Mouse (Mus musculus) megakaryocyte, adult 5-6 weeks (primary cell): ENCODE results near the gene Sh3rf3. TPM values are rescaled to one million over a fixed set of nuclear protein-coding genes. Genes with fewer than 3 reads are reported as not detected.

ENCODE experiments used
- ATAC-seq: 2 replicates; pipeline ENCODE4 v1.8.0; 2016; ENCODE audit warnings: mild to moderate bottlenecking, inconsistent platforms; ENCODE audit not compliant: poor library complexity, severe bottlenecking
- total RNA-seq, 2 experiments: library from RNA; stranded (forward) in 1 of 2; stranded (reverse) in 1 of 2; fragments of 153-499, 151-499 nt in 1 of 2; fragments of 221-1000, 200-1000 nt in 1 of 2; gene quantifications; 2 replicates each; pipeline versions ENCODE4 v1.2.3 to v1.2.4; 2015 to 2017

The Sh3rf3 gene
- total RNA-seq, 2 experiments from 2014 or later, result not detected

GRCm38 (mm10) chr10:58848536-58848935, 35.4 kb downstream of the Sh3rf3 start:
- no peak for ATAC-seq

GRCm38 (mm10) chr10:58854548-58855198, 41.5 kb downstream of the Sh3rf3 start:
- ATAC-seq, result no peak

DNA sequence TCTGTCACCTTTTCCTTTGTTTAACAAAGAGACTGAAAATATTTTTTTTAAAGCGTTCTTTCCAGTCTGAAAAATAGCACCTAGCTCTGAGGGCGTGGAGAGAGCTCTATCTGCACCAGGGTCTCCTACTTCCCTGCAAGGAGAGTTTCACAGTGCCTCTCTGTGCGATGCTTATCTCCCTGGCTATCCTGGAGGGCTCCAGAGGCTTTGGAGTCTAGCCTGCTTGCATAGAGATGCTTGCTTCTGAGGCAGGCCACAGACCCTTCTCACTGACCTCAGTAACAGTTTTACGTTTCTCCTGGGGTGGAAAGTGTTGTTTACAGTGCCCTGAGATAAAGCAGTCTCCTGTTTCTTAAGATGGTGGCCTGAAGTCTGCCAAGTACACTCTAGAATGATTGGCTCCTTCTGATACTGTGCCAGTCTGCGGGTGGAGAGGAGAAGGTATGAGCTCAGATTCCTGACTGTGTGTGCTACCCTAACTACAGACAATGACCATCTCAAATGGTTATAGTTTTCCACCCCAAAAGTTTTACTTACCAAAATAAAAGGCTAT, 42.1 kb downstream of the Sh3rf3 start:
- ATAC-seq, result no peak

DNA sequence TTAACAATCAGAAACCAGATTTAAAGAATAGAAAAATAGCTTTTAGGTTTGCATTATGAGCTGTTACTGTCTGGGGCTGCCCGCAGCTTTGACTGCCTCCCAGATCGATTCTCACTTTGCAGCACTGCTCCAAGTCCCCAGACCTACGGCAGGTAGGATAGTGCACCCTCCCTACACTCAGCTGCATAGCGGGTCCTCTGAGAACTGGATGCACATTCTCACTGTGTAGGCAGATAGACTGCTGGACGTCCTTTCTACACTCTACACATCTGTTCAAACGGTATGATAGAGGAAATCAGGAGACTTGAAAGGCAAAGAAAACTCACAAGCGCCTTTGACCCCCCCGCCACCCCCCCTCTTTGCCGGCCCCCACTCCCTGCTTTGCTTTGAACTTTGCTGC, 42.7 kb downstream of the Sh3rf3 start:
- no peak for ATAC-seq

GRCm38 (mm10) chr10:58856742-58857141, 43.6 kb downstream of the Sh3rf3 start:
- ATAC-seq, result no peak

DNA sequence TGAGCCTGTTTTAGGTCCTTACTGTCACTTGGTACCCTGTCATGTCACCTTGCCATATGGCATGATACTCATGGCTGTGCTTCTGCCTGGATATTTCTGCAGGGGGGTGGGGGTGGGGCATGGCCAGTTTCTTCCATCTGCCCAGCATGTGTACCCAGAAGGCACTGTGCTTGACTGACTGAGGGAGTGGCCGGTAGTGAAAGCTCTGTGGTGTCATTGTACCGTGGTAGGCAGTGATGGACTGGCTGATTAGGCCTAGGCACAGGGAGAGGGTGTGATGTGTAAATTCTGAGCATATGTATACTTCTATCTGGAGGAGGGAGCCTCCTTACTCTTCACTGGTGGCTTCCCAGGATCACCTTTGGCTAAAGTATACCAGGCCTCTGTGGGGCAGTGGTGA, 51.6 kb downstream of the Sh3rf3 start:
- ATAC-seq, result no peak

- no peak for ATAC-seq
Measured at GRCm38 (mm10) chr10:58867536-58867935, 54.4 kb downstream of the Sh3rf3 start.

DNA sequence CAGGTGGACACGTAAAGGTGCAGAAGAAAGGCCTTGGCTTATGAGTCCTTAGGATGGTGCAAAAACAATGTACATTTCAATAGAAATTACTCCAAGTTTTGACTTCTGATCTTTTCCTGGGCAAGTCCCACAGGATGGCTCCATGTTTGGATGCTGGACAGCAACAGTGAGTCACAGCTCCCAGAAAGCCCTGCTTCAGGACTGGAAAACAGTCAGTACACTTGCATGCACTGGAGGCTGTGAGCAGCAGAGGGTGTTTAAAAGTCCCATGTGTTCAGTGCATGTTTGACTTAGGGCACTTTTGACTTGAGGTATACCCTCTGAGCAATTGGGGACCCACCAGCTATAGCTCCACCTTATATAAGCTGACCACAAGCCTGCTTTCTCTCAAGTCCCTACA, 56.7 kb downstream of the Sh3rf3 start:
- no peak for ATAC-seq

GRCm38 (mm10) chr10:58871149-58871820, 58.1 kb downstream of the Sh3rf3 start:
- no peak for ATAC-seq

DNA sequence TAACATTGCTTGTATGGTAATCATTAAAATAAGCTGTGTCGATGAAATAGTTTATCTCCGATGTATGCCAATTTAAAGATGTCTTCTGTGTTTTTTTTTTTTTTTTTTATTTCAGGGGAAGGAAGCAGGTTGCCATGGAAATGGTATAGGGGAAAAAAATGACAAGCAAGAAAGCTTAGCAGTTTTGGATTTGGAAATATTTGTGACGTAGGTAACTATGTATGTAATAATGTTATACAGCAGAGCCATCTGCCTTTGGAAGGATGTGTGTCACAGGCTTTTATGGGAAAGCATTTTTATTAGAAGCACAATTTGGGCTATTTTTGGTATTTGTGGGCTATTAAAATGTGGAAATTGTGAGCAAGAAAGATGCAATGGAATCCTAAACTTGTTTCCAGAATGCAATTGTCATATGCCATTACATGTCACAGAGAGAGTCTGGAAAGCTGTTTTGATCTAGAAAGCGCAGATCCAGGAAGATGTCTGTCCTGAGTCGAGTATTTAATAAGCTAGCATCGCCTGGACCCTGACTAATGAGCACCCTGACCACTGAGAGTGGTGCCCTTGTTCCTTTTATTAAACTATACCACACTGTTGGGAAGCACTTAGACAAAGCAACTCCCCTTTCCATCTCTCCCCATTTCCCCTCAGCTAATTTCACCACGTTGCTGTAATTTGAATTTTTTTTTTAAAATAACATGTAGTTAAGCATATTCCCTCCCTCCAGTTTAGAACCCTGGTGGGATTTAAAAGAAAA, 58.8 kb downstream of the Sh3rf3 start:
- no peak for ATAC-seq

GRCm38 (mm10) chr10:58877835-58878234, 64.7 kb downstream of the Sh3rf3 start:
- no peak for ATAC-seq

- no peak for ATAC-seq
Measured at GRCm38 (mm10) chr10:58878636-58879035, 65.5 kb downstream of the Sh3rf3 start.

DNA sequence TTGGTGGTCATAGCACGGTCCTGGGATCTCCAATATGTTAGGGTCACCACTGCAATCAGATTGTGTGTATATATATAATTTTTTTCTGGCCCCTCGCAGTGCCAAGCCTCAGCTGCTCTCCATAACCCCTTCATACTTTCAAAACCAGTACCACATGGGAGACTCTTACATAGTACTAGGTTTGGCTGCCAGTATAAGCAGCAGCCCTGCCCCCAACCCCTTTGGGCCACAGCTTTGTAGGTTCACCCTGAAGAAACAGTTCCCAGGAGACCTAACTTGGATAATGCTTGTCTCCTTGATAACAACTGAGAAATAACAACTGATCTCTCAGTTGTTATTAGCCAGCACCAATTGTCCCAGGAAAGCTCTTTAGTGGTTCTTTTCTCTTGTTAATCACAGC, 69.6 kb downstream of the Sh3rf3 start:
- ATAC-seq, result no peak

DNA sequence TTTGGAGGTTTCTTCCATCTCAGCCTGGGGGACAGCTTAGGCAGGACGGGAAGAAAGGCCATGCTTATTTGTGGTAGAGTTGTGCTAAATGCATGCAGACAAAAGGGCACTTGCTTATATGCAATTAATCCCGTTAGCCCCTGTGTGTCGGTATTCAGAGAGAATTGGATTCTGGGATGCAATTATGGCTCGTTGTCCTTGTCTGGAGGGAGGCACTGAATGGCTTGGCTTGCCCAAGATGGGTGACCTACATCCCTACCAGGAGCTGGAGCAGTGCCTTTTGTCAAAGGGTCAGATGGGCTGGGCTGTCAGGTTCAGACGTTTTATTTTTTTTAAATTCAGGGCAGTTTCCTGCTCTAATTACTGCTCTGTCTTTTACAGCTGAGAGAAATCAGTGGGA, 72.2 kb downstream of the Sh3rf3 start:
- ATAC-seq, result no peak

- no peak for ATAC-seq
Measured at GRCm38 (mm10) chr10:58885816-58886215, 72.7 kb downstream of the Sh3rf3 start.

DNA sequence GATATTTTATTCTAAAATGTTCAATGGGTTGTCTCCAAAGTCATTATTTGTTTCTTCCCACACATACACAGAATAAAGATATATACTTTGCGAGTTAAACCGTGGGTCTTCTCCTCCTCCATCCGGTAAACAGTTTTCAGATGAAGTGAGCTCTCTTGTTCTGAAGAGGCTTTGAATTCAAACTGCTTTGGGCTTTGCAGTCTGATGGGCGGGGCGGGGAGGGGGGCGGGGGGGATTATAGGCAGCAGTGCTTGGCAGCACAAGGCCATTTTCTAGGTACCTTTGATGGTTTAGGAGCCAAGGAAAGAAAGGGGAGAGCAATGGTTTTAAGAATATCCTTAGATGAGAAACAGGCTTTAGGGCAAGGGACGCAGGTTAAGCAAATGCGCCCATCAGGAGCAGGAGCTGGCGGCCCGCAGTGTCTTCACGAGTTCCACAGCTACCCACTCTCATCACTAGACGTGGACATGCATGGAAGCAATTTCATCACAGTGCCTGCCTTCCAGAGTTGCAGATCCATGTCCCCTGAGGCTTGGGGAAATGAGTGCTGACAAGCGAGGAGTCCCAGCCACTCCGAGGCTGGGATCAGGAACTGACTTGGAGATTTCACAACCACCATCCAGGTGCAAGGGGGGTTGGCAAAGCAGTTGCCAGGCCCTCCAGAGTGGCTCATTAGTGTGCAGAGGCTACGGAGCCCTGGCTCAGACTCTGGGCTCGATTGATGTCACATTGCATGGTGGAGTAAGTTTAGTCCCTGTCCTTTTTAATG, 77.7 kb downstream of the Sh3rf3 start:
- ATAC-seq, result no peak

- no peak for ATAC-seq
Measured at GRCm38 (mm10) chr10:58895431-58895830, 82.3 kb downstream of the Sh3rf3 start.

GRCm38 (mm10) chr10:58897009-58897543, 83.9 kb downstream of the Sh3rf3 start:
- ATAC-seq, result no peak

DNA sequence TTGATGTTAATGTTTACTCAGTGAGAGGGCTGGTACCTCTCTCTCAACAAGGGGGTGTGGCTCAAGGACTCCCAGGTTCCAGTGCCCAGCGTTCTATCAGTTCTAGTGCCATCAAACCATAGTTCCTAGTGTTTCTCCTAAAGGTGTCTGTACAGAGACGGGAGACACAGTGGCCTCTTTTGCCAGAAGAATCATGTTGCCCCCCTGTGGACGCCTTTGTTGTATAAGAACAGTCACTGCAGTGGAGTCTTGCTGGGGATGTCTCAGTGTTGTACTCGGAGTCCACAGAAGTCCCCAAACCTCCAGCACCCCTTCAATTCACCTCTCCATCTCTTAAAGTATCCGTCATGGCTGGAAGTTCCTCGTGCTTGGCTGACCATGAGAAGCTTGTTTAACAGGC, 92.1 kb downstream of the Sh3rf3 start:
- no peak for ATAC-seq

- no peak for ATAC-seq
Measured at GRCm38 (mm10) chr10:58907001-58907443, 93.9 kb downstream of the Sh3rf3 start.

GRCm38 (mm10) chr10:58908451-58908850, 95.3 kb downstream of the Sh3rf3 start:
- no peak for ATAC-seq
